Mouse (Mus musculus) heart, adult 2 months (tissue): ENCODE results near the gene Samd14.

Experiments used
- CTCF ChIP-seq: fragments of 200-600 bp; IDR thresholded peaks from 2 replicates; pipeline ENCODE4 v1.8.1; 2022; ENCODE audit warnings: antibody characterized with exemption, mild to moderate bottlenecking, moderate library complexity
- EP300 ChIP-seq: fragments of 200-500 bp; IDR thresholded peaks from 2 replicates; pipeline ENCODE4 v1.6.1; 2011; ENCODE audit warnings: low read depth, low read length, control low read depth; ENCODE audit not compliant: insufficient read depth
- POLR2A ChIP-seq: fragments of 200-500 bp; IDR thresholded peaks from 2 replicates; pipeline ENCODE4 v1.6.1; 2011; ENCODE audit warnings: mild to moderate bottlenecking, low read depth, low read length, control low read depth; ENCODE audit not compliant: insufficient read depth

GRCm38 (mm10) chr11:95044185-95044870 lies 34.6 kb downstream of the Samd14 start:
- TF ChIP-seq CTCF (no peak), POLR2A (no peak), EP300 (no peak)
